Mouse (Mus musculus) testis, adult 2 months (tissue): ENCODE data around the gene Mrps27. TPM values are rescaled to one million over a fixed set of nuclear protein-coding genes. Genes with fewer than 3 reads are reported as not detected.

Experiments used
- H3K27ac ChIP-seq: fragments of 200-500 bp; 2 replicates; pipeline ENCODE4 v1.5.1; 2012; ENCODE audit warnings: low read depth, low read length; ENCODE audit not compliant: control insufficient read depth, insufficient read depth
- H3K27me3 ChIP-seq: fragments of 200-500 bp; 2 replicates; pipeline ENCODE4 v1.6.1; 2012; ENCODE audit warnings: mild to moderate bottlenecking, low read length, moderate library complexity; ENCODE audit not compliant: control insufficient read depth, insufficient read depth
- H3K36me3 ChIP-seq: fragments of 200-500 bp; 2 replicates; pipeline ENCODE4 v1.6.1; 2012; ENCODE audit warnings: mild to moderate bottlenecking, low read length; ENCODE audit not compliant: control insufficient read depth, insufficient read depth
- H3K4me1 ChIP-seq: fragments of 200-500 bp; 2 replicates; pipeline ENCODE4 v1.6.1; 2012; ENCODE audit warnings: low read length; ENCODE audit not compliant: control insufficient read depth, insufficient read depth
- H3K4me3 ChIP-seq: fragments of 200-500 bp; 2 replicates; pipeline ENCODE4 v1.5.1; 2012; ENCODE audit warnings: low read depth, mild to moderate bottlenecking, low read length, moderate library complexity, mixed read lengths; ENCODE audit not compliant: control insufficient read depth
- CTCF ChIP-seq: fragments of 200-500 bp; IDR thresholded peaks from 2 replicates; pipeline ENCODE4 v1.5.1; 2012; ENCODE audit warnings: low read depth, mild to moderate bottlenecking, inconsistent platforms, low read length, moderate library complexity; ENCODE audit not compliant: control insufficient read depth, insufficient read depth, insufficient replicate concordance
- POLR2A ChIP-seq: fragments of 200-500 bp; IDR thresholded peaks from 2 replicates; pipeline ENCODE4 v1.6.1; 2012; ENCODE audit warnings: low read depth, mild to moderate bottlenecking, inconsistent platforms, low read length, moderate library complexity; ENCODE audit not compliant: control insufficient read depth
- polyA plus RNA-seq: library from polyadenylated mRNA; depleted of rRNA; stranded (reverse); fragments of >200 nt; gene quantifications from 2 replicates; pipeline ENCODE4 v1.2.3, GENCODE M21; 2012

Gene Mrps27
- polyA plus RNA-seq, 1 experiment = 8.5 TPM

DNA sequence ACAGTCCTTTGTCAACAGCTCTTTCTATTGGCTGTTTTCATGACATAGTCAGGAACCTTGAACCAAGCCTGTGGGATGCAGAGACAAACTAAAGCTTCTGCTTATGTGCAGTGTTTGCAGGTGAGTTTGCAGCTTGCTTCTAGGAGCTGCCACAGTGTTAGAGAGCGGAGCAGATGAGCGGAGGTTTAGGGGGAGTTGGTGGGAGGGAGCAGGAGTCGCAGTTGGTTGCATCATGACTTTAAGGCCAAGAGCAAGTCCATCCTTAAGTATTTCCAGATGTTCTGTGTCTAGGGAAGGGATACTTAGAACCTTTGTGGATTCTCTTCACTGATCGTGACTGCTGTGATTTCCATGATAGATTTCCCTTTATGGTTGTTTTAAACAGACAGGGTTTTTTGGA lies 29.6 kb downstream of the Mrps27 start:
- TF ChIP-seq CTCF = no peak
- no peak for TF ChIP-seq POLR2A
- no peaks in the 10 kb centered on the region for H3K27me3 ChIP-seq
- H3K27ac ChIP-seq = no peak overlapping the region
- no peak overlapping the region for H3K4me3 ChIP-seq
- H3K4me1 ChIP-seq = no peaks in the 10 kb centered on the region
- H3K36me3 ChIP-seq = no peaks in the 10 kb centered on the region

GRCm38 (mm10) chr13:99375550-99375949 lies 31.0 kb downstream of the Mrps27 start:
- no peaks in the 10 kb centered on the region for H3K27me3 ChIP-seq
- H3K4me1 ChIP-seq = no peaks in the 10 kb centered on the region
- no peaks in the 10 kb centered on the region for H3K36me3 ChIP-seq
- no peak overlapping the region for H3K4me3 ChIP-seq
- H3K27ac ChIP-seq = no peak overlapping the region
- TF ChIP-seq CTCF (peak; percentile 28; the same call in 1 of the 2 replicates), POLR2A (no peak)

DNA sequence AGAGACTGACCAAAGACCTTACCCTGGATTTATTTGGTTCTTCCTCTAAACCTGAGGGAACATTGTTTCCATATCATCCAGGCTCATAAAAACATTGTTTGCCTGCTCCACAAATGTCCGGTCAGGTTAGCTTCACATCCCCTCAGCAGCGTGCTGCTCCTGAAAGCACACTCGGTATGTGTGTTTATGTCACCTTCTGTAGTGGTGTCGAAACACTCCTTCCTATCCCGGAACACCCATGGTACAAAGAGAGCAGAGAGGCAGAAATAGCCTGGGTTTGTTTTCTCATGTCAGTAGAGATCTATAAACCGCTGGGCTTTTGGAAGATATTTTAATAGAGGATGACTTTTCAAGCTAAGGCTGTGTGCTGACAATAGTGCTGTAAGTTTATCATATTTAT lies 32.5 kb downstream of the Mrps27 start:
- Histone ChIP-seq H3K36me3 (no peaks in the 10 kb centered on the region), H3K4me1 (no peaks in the 10 kb centered on the region), H3K4me3 (no peak overlapping the region), H3K27me3 (no peaks in the 10 kb centered on the region), H3K27ac (peak overlapping the region; percentile 37; the same call in 1 of the 2 replicates)
- TF ChIP-seq CTCF (no peak), POLR2A (no peak)

GRCm38 (mm10) chr13:99378223-99378622 lies 33.6 kb downstream of the Mrps27 start:
- Histone ChIP-seq H3K36me3 (no peaks in the 10 kb centered on the region), H3K4me1 (no peaks in the 10 kb centered on the region), H3K4me3 (no peak overlapping the region), H3K27me3 (no peaks in the 10 kb centered on the region), H3K27ac (no peak overlapping the region)
- no peak for TF ChIP-seq POLR2A
- no peak for TF ChIP-seq CTCF

GRCm38 (mm10) chr13:99382373-99382772 lies 37.8 kb downstream of the Mrps27 start:
- no peaks in the 10 kb centered on the region for H3K36me3 ChIP-seq
- TF ChIP-seq POLR2A = no peak
- no peaks in the 10 kb centered on the region for H3K4me1 ChIP-seq
- H3K27ac ChIP-seq = no peak overlapping the region
- H3K4me3 ChIP-seq = no peak overlapping the region
- no peaks in the 10 kb centered on the region for H3K27me3 ChIP-seq

- no peak overlapping the region for H3K4me3 ChIP-seq
- no peak overlapping the region for H3K27ac ChIP-seq
- no peak for TF ChIP-seq POLR2A
- TF ChIP-seq CTCF = no peak
- H3K36me3 ChIP-seq = no peaks in the 10 kb centered on the region
- H3K27me3 ChIP-seq = no peaks in the 10 kb centered on the region
- H3K4me1 ChIP-seq = no peaks in the 10 kb centered on the region
Observed at GRCm38 (mm10) chr13:99384555-99385203, 40.1 kb downstream of the Mrps27 start.

GRCm38 (mm10) chr13:99385911-99386310 lies 41.3 kb downstream of the Mrps27 start:
- Histone ChIP-seq H3K36me3 (no peaks in the 10 kb centered on the region), H3K27ac (no peak overlapping the region), H3K27me3 (no peaks in the 10 kb centered on the region), H3K4me3 (no peak overlapping the region), H3K4me1 (no peaks in the 10 kb centered on the region)
- no peak for TF ChIP-seq POLR2A

GRCm38 (mm10) chr13:99386341-99386740 lies 41.8 kb downstream of the Mrps27 start:
- Histone ChIP-seq H3K4me1 (peaks cover under 1% of the 10 kb centered on the region), H3K36me3 (no peaks in the 10 kb centered on the region), H3K27me3 (no peaks in the 10 kb centered on the region), H3K4me3 (no peak overlapping the region), H3K27ac (0 out of 2 replicates have a peak overlapping the region, but pooled peaks have one; percentile 8)
- TF ChIP-seq CTCF = no peak
- no peak for TF ChIP-seq POLR2A
